Mouse (Mus musculus): ENCODE measurements around the gene Crtac1. TPM values are rescaled to one million over a fixed set of nuclear protein-coding genes. Genes with fewer than 3 reads are reported as not detected.
A peak's percentile ranks its signal among the peaks of the same experiment; 100 is the strongest.

The Crtac1 gene
- total and polyA plus RNA-seq, 2 experiments from 2014 or later = 31.3 to 53.1 TPM

DNA sequence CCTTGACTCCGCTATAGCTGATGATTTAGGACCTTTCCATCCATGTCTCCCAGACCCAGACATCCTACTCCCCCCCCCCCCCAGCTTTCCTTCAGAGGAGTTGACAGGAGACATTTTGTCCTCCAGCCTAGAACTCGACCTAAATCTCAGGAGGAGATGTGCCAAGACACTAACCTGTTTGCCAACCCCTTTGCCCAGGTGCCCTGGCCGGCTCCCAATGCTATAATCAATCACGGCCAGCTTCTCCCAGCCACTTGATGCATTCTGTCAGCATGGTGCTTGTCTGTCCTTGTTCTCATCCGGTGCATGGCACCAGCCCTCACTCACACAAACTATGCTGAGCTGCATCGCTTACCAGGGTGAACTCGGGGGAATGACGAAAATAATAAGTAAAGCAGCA, 27.9 kb upstream of the Crtac1 start:
- no peak for ATAC-seq
- Histone ChIP-seq H3K9ac (replicated peaks; ENCODE audit: low read length) (no peak overlapping the region), H3K27ac (no peak overlapping the region)

DNA sequence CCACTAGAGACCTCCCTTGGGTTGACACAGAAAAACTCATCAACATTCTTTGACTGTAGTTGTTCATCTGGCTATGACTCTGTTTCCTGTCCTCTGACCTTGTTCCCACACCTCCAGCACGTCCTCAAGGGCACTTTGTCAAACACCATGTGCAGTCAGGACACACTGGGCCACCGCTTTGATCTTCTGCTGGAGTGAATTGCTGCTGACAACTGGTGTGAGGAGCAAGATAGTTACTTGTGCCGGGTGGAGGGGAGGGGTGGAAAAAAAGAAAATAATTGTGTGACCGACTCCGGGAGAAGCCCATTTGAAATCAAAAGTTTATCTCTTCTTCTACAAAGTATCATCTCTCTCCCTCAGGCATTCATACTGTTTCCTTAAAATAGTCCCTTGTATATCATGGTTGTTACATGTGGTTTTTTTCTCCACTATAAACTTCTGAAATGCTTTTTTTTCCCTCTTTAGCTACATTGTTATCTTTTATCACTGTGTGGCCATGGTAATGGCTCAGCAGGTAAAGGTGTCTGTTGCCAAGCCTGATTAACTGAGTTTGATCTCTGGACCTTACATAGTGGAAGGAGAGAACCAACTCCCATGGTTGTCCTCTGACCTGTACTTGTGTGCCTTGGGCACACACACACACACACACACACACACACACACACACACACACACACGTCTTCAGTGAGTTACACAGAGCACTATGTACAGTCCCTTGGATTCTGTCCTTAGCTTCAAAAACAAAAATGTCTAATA, 23.1 kb upstream of the Crtac1 start:
- no peak overlapping the region for H3K27ac ChIP-seq
- no peak overlapping the region for H3K9ac ChIP-seq (replicated peaks; ENCODE audit: low read length)
- no peak overlapping the region for H3K4me2 ChIP-seq (ENCODE audit: low read depth, low read length)
- no peak overlapping the region for H3K4me3 ChIP-seq (ENCODE audit: low read length)
- DNase-seq (ENCODE audit: low spot score) (no peak), ATAC-seq (no peak)
- no peaks in the 10 kb centered on the region for H3K27me3 ChIP-seq (ENCODE audit: insufficient read depth, low read length)
- no peaks in the 10 kb centered on the region for H3K9me3 ChIP-seq (ENCODE audit: low read length)
- H3K36me3 ChIP-seq (ENCODE audit: insufficient read depth, low read length) = no peaks in the 10 kb centered on the region
- H3K4me1 ChIP-seq (ENCODE audit: insufficient read depth, low read length) = no peaks in the 10 kb centered on the region
- no peak for TF ChIP-seq CTCF (IDR thresholded peaks at IDR 0.05; ENCODE audit: low read depth)
- 58% methylated on average over 6 of the region's 6 CpGs for WGBS

More for the DNA sequence above, 27.9 kb upstream of the Crtac1 start:
- Histone ChIP-seq H3K4me3 (ENCODE audit: low read length) (no peak overlapping the region), H3K27me3 (ENCODE audit: insufficient read depth, low read length) (no peaks in the 10 kb centered on the region), H3K4me1 (ENCODE audit: insufficient read depth, low read length) (peaks cover 8% of the 10 kb centered on the region; the same call in 1 of the 2 replicates), H3K4me2 (ENCODE audit: low read depth, low read length) (no peak overlapping the region), H3K36me3 (ENCODE audit: insufficient read depth, low read length) (no peaks in the 10 kb centered on the region), H3K9me3 (ENCODE audit: low read length) (no peaks in the 10 kb centered on the region)
- 84% methylated on average over 8 of the region's 8 CpGs for WGBS
- DNase-seq (ENCODE audit: low spot score) = no peak
- no peak for TF ChIP-seq CTCF (IDR thresholded peaks at IDR 0.05; ENCODE audit: low read depth)

DNA sequence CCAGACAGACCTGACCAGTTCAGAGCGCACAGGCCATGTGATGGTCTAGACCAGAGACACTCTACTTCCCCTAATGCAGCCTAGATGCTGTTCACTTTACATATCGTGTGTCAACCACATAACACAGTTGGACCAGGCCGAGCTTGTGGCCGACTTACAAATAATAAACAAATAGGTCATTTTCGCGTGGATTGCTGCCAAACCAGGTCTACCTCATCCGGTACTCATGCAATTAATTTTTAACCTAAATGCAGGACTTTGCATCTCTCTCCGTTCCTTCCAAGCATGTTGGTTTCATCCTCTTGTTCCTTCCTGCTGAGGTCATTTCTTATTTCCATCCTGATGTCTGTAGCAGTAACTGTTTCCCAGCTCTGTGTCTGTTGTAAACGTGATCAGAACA, 22.4 kb upstream of the Crtac1 start:
- no peak overlapping the region for H3K27ac ChIP-seq
- H3K27me3 ChIP-seq (ENCODE audit: insufficient read depth, low read length) = no peaks in the 10 kb centered on the region
- no peak for ATAC-seq
- no peaks in the 10 kb centered on the region for H3K36me3 ChIP-seq (ENCODE audit: insufficient read depth, low read length)
- H3K9me3 ChIP-seq (ENCODE audit: low read length) = no peaks in the 10 kb centered on the region
- WGBS = 92% methylated on average over 9 of the region's 9 CpGs
- H3K4me3 ChIP-seq (ENCODE audit: low read length) = no peak overlapping the region
- TF ChIP-seq CTCF (IDR thresholded peaks at IDR 0.05; ENCODE audit: low read depth) = no peak
- no peak for DNase-seq (ENCODE audit: low spot score)
- H3K9ac ChIP-seq (replicated peaks; ENCODE audit: low read length) = no peak overlapping the region
- no peaks in the 10 kb centered on the region for H3K4me1 ChIP-seq (ENCODE audit: insufficient read depth, low read length)
- no peak overlapping the region for H3K4me2 ChIP-seq (ENCODE audit: low read depth, low read length)

DNA sequence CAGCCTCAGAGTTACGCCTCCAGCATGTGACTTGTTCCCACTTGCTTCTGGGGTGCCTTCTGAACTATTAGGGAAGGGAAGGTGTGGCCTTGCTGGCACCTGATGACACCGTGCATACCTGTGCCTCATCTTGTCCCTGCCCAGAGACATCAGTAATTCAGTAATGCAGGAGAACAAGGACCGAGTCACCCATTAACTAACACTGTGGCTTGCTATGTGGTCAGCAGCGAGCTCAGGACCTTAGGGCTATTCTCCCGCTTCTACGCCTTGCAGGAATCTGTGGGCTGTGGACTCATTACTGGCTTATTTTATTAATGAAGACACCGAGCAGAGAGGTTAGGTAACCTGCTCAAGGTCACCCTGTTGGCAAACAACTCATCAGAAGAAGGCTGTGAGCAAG, 21.0 kb upstream of the Crtac1 start:
- TF ChIP-seq CTCF (IDR thresholded peaks at IDR 0.05; ENCODE audit: low read depth) = no peak
- Histone ChIP-seq H3K27me3 (ENCODE audit: insufficient read depth, low read length) (no peaks in the 10 kb centered on the region), H3K27ac (no peak overlapping the region), H3K4me3 (ENCODE audit: low read length) (no peak overlapping the region), H3K36me3 (ENCODE audit: insufficient read depth, low read length) (no peaks in the 10 kb centered on the region), H3K9me3 (ENCODE audit: low read length) (no peaks in the 10 kb centered on the region), H3K4me1 (ENCODE audit: insufficient read depth, low read length) (no peaks in the 10 kb centered on the region), H3K9ac (replicated peaks; ENCODE audit: low read length) (no peak overlapping the region), H3K4me2 (ENCODE audit: low read depth, low read length) (no peak overlapping the region)
- no peak for DNase-seq (ENCODE audit: low spot score)
- WGBS = 89% methylated on average over 7 of the region's 7 CpGs
- ATAC-seq = no peak

DNA sequence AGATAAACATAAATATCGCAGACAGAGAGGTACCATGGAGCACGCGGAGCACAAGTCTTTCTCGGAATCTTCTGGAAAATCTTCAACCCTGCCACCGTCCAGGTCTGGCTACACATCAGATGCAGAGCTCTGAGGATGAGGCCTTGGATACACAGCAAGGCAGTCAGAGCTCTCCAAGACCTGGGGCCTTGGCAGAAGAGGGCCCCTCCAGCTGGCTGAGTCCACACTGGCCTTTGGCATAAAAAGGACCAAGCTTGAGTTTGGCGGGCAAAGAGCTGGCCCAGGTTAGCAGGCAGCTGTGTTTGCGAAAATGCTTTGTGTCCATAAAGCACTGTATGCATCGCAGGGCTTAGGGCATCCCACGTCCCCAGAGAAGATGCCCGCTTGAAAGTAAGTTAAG, 17.0 kb upstream of the Crtac1 start:
- peak; percentile 51; the same call in 1 of the 2 replicates for ATAC-seq
- 71% methylated on average over 10 of the region's 10 CpGs for WGBS

DNA sequence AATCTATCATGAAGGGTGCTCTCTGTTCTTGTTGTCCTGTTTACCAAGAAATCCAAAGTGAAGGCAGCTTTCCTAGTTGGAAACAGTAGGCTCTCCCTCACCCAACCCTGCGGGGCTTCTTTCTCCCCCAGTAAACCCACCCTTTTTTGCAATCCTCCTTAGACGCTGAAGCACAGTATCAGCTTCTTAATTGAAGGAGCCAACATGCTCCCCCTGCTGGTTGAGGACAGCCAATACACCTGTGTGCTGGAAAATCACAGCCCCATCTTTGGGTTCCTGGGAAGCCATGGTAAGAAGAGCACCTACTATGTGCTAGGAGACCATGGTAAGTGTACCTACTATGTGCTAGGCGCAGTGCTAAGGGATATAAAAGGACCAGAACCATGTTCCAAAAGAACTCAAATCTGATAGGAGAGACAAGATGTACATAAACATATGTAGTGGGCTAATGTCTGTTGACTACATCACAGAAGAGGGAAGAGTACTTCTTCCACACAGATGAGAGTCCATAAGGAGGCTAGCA, 12.4 kb upstream of the Crtac1 start:
- Histone ChIP-seq H3K4me3 (ENCODE audit: low read length) (no peak overlapping the region), H3K27me3 (ENCODE audit: insufficient read depth, low read length) (no peaks in the 10 kb centered on the region), H3K4me2 (ENCODE audit: low read depth, low read length) (no peak overlapping the region), H3K4me1 (ENCODE audit: insufficient read depth, low read length) (no peaks in the 10 kb centered on the region), H3K9ac (replicated peaks; ENCODE audit: low read length) (no peak overlapping the region), H3K27ac (no peak overlapping the region), H3K36me3 (ENCODE audit: insufficient read depth, low read length) (no peaks in the 10 kb centered on the region), H3K9me3 (ENCODE audit: low read length) (no peaks in the 10 kb centered on the region)
- DNase-seq (ENCODE audit: low spot score) (peak; percentile 78), ATAC-seq (0 out of 2 replicates have a peak, but pooled peaks have one; percentile 42)
- TF ChIP-seq CTCF (IDR thresholded peaks at IDR 0.05; ENCODE audit: low read depth) = peak; percentile 87
- 11% methylated on average over 3 of the region's 3 CpGs for WGBS

More for the DNA sequence above, 17.0 kb upstream of the Crtac1 start:
- Histone ChIP-seq H3K9me3 (ENCODE audit: low read length) (no peaks in the 10 kb centered on the region), H3K36me3 (ENCODE audit: insufficient read depth, low read length) (no peaks in the 10 kb centered on the region), H3K27ac (no peak overlapping the region), H3K4me1 (ENCODE audit: insufficient read depth, low read length) (no peaks in the 10 kb centered on the region), H3K9ac (replicated peaks; ENCODE audit: low read length) (no peak overlapping the region), H3K4me2 (ENCODE audit: low read depth, low read length) (no peak overlapping the region), H3K27me3 (ENCODE audit: insufficient read depth, low read length) (no peaks in the 10 kb centered on the region), H3K4me3 (ENCODE audit: low read length) (no peak overlapping the region)
- no peak for DNase-seq (ENCODE audit: low spot score)
- no peak for TF ChIP-seq CTCF (IDR thresholded peaks at IDR 0.05; ENCODE audit: low read depth)

DNA sequence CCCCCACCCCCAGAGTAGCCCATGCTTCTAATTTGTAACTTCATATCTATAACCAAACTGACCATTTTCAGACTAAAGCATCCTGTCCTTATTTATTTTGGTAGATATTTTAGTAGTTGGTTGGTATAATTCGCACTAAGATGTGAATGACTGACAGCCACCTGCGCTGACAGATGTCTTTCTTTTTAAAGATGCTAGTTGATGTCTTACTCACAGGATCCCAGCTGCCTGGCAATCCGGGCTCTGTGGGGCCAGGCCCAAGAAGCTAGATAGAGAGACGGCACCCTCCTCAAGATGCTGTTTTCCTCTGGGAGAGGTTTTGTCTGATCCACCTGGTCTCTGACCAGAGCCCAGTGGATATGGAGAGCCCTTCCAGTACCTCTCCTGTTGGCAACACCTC, 11.7 kb upstream of the Crtac1 start:
- H3K36me3 ChIP-seq (ENCODE audit: insufficient read depth, low read length) = no peaks in the 10 kb centered on the region
- no peak for TF ChIP-seq CTCF (IDR thresholded peaks at IDR 0.05; ENCODE audit: low read depth)
- 77% methylated on average over 4 of the region's 4 CpGs for WGBS
- DNase-seq (ENCODE audit: low spot score) (no peak), ATAC-seq (no peak)
- no peak overlapping the region for H3K4me3 ChIP-seq (ENCODE audit: low read length)
- no peaks in the 10 kb centered on the region for H3K4me1 ChIP-seq (ENCODE audit: insufficient read depth, low read length)
- H3K9me3 ChIP-seq (ENCODE audit: low read length) = no peaks in the 10 kb centered on the region
- no peak overlapping the region for H3K9ac ChIP-seq (replicated peaks; ENCODE audit: low read length)
- no peaks in the 10 kb centered on the region for H3K27me3 ChIP-seq (ENCODE audit: insufficient read depth, low read length)
- H3K4me2 ChIP-seq (ENCODE audit: low read depth, low read length) = no peak overlapping the region
- H3K27ac ChIP-seq = no peak overlapping the region
